In the genomic region with DNA sequence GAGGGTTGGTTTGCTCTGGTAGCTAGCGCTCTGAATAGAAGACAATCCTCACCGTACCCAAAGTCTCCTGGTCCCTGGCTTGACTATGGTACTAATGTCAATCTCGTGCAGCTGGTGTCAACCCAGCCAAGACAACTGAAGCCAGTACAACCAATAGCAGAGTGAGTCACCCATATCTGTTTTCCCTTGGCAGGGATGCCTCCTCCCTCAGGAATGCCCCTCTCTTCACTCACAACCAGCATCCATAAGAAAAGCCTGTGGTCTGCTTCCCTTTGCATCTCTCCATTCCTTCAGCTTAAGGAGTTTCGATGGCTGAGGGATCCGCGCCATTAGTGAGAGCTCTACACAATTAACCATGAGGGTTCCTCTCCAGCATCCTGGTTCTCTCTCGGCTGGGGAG, we compare ENCODE assay signal across 22 mouse cellular contexts.
"Had no signal": no experiment of that assay in that cellular context is flagged by ENCODE, and none has a peak within 500 bp of the region (broad histone marks: within the 10 kb centered on the region; RNA-seq: fewer than 3 reads in every experiment).

No protein-coding gene starts in this region.

- H3K27me3 ChIP-seq: lung, embryonic 15.5 days; midbrain, embryonic 15.5 days; neural tube, embryonic 13.5 days; neural tube, embryonic 15.5 days had no signal

- H3K4me3 ChIP-seq: lung, embryonic 15.5 days; megakaryocyte, embryonic 14.5 days; midbrain, embryonic 13.5 days; midbrain, embryonic 15.5 days; myocyte; neural tube, embryonic 13.5 days; neural tube, embryonic 15.5 days had no signal

- H3K27ac ChIP-seq: lung, embryonic 15.5 days; macrophage; midbrain, embryonic 13.5 days; midbrain, embryonic 15.5 days; neural tube, embryonic 13.5 days; neural tube, embryonic 15.5 days had no signal

- DNase-seq: liver, postnatal 0 days; lung, adult 2 months; lung, postnatal 14 days; lung, postnatal 36 days; retina, postnatal 1 day; right cerebral cortex, adult 18-20 months; right cerebral cortex, postnatal 25 days; right cerebral cortex, postnatal 4 days; spleen, adult 18-20 months; thymus, adult 18-20 months; thymus, postnatal 14 days; thymus, postnatal 36 days had no signal

- H3K4me2 ChIP-seq: lung, embryonic 15.5 days; midbrain, embryonic 11.5 days; midbrain, embryonic 13.5 days; midbrain, embryonic 15.5 days; neural tube, embryonic 13.5 days; neural tube, embryonic 15.5 days had no signal

- H3K36me3 ChIP-seq: lung, embryonic 15.5 days; midbrain, embryonic 13.5 days; midbrain, embryonic 15.5 days; neural tube, embryonic 13.5 days; neural tube, embryonic 15.5 days had no signal

- ATAC-seq: lung, postnatal 0 days; midbrain, embryonic 13.5 days; midbrain, embryonic 15.5 days had no signal

- H3K9me3 ChIP-seq: lung, embryonic 15.5 days; megakaryocyte, embryonic 14.5 days; midbrain, embryonic 13.5 days; midbrain, embryonic 15.5 days; neural tube, embryonic 13.5 days; neural tube, embryonic 15.5 days had no signal

- H3K9ac ChIP-seq: liver, postnatal 0 days; lung, embryonic 15.5 days; midbrain, embryonic 13.5 days; midbrain, embryonic 15.5 days; neural tube, embryonic 13.5 days; neural tube, embryonic 15.5 days had no signal
